Mouse (Mus musculus): ENCODE measurements at regions not wholly inside any gene's neighbourhood (a gene's known extent, or its start where the extent isn't known, plus 50 kb on each side); places are given as distances from the start of the nearest gene placed in this dataset.

GRCm38 (mm10) chr15:72101730-72102129, 1732.6 kb upstream of the Gm6569 start:
- Histone ChIP-seq H3K4me3 (replicated peaks; ENCODE audit: extremely low read depth, low read depth, low read length) (no peak overlapping the region), H3K4me1 (ENCODE audit: control insufficient read depth, insufficient read depth, low read length) (no peaks in the 10 kb centered on the region)
- DNase-seq = no peak
- 78% methylated on average over 1 of the region's 1 CpGs for WGBS
- TF ChIP-seq POLR2A (IDR thresholded peaks at IDR 0.05; ENCODE audit: borderline replicate concordance, extremely low read depth, low read depth, low read length) (no peak), CTCF (IDR thresholded peaks at IDR 0.05; ENCODE audit: insufficient read depth, low read length) (no peak)

- H3K4me1 ChIP-seq (ENCODE audit: control insufficient read depth, insufficient read depth, low read length) = no peaks in the 10 kb centered on the region
- no peak overlapping the region for H3K4me3 ChIP-seq (replicated peaks; ENCODE audit: extremely low read depth, low read depth, low read length)
- TF ChIP-seq CTCF (IDR thresholded peaks at IDR 0.05; ENCODE audit: insufficient read depth, low read length) (no peak), POLR2A (IDR thresholded peaks at IDR 0.05; ENCODE audit: borderline replicate concordance, extremely low read depth, low read depth, low read length) (no peak)
- no peak for DNase-seq
- WGBS = 58% methylated on average over 4 of the region's 4 CpGs
These were observed 1728.4 kb upstream of the Gm6569 start for GRCm38 (mm10) chr15:72105830-72106413.

GRCm38 (mm10) chr15:72110520-72110919, 1723.8 kb upstream of the Gm6569 start:
- DNase-seq = no peak
- Histone ChIP-seq H3K4me3 (replicated peaks; ENCODE audit: extremely low read depth, low read depth, low read length) (no peak overlapping the region), H3K4me1 (ENCODE audit: control insufficient read depth, insufficient read depth, low read length) (no peaks in the 10 kb centered on the region)
- TF ChIP-seq CTCF (IDR thresholded peaks at IDR 0.05; ENCODE audit: insufficient read depth, low read length) (no peak), POLR2A (IDR thresholded peaks at IDR 0.05; ENCODE audit: borderline replicate concordance, extremely low read depth, low read depth, low read length) (no peak)
- 69% methylated on average over 1 of the region's 1 CpGs for WGBS

GRCm38 (mm10) chr15:72116772-72117171, 1717.6 kb upstream of the Gm6569 start:
- TF ChIP-seq POLR2A (IDR thresholded peaks at IDR 0.05; ENCODE audit: borderline replicate concordance, extremely low read depth, low read depth, low read length) (no peak), CTCF (IDR thresholded peaks at IDR 0.05; ENCODE audit: insufficient read depth, low read length) (no peak)
- 70% methylated on average over 4 of the region's 4 CpGs for WGBS
- DNase-seq = no peak
- Histone ChIP-seq H3K4me1 (ENCODE audit: control insufficient read depth, insufficient read depth, low read length) (no peaks in the 10 kb centered on the region), H3K4me3 (replicated peaks; ENCODE audit: extremely low read depth, low read depth, low read length) (no peak overlapping the region)

GRCm38 (mm10) chr15:72134226-72134625, 1700.1 kb upstream of the Gm6569 start:
- WGBS = 65% methylated on average over 8 of the region's 8 CpGs
- H3K4me3 ChIP-seq (replicated peaks; ENCODE audit: extremely low read depth, low read depth, low read length) = no peak overlapping the region
- TF ChIP-seq CTCF (IDR thresholded peaks at IDR 0.05; ENCODE audit: insufficient read depth, low read length) (no peak), POLR2A (IDR thresholded peaks at IDR 0.05; ENCODE audit: borderline replicate concordance, extremely low read depth, low read depth, low read length) (no peak)
- DNase-seq = no peak
- H3K4me1 ChIP-seq (ENCODE audit: control insufficient read depth, insufficient read depth, low read length) = no peaks in the 10 kb centered on the region

GRCm38 (mm10) chr15:72135992-72136617, 1698.3 kb upstream of the Gm6569 start:
- no peak for DNase-seq
- 81% methylated on average over 4 of the region's 4 CpGs for WGBS
- Histone ChIP-seq H3K4me3 (replicated peaks; ENCODE audit: extremely low read depth, low read depth, low read length) (no peak overlapping the region), H3K4me1 (ENCODE audit: control insufficient read depth, insufficient read depth, low read length) (no peaks in the 10 kb centered on the region)
- TF ChIP-seq POLR2A (IDR thresholded peaks at IDR 0.05; ENCODE audit: borderline replicate concordance, extremely low read depth, low read depth, low read length) = no peak
- TF ChIP-seq CTCF (IDR thresholded peaks at IDR 0.05; ENCODE audit: insufficient read depth, low read length) = no peak

GRCm38 (mm10) chr15:72140122-72140521, 1694.2 kb upstream of the Gm6569 start:
- WGBS = 61% methylated on average over 2 of the region's 2 CpGs

GRCm38 (mm10) chr15:72150581-72150980, 1683.8 kb upstream of the Gm6569 start:
- H3K4me1 ChIP-seq (ENCODE audit: control insufficient read depth, insufficient read depth, low read length) = no peaks in the 10 kb centered on the region
- TF ChIP-seq CTCF (IDR thresholded peaks at IDR 0.05; ENCODE audit: insufficient read depth, low read length) (no peak), POLR2A (IDR thresholded peaks at IDR 0.05; ENCODE audit: borderline replicate concordance, extremely low read depth, low read depth, low read length) (no peak)
- no peak overlapping the region for H3K4me3 ChIP-seq (replicated peaks; ENCODE audit: extremely low read depth, low read depth, low read length)
- WGBS = 78% methylated on average over 6 of the region's 6 CpGs
- no peak for DNase-seq

More at GRCm38 (mm10) chr15:72140122-72140521, 1694.2 kb upstream of the Gm6569 start:
- Histone ChIP-seq H3K4me3 (replicated peaks; ENCODE audit: extremely low read depth, low read depth, low read length) (no peak overlapping the region), H3K4me1 (ENCODE audit: control insufficient read depth, insufficient read depth, low read length) (no peaks in the 10 kb centered on the region)
- TF ChIP-seq POLR2A (IDR thresholded peaks at IDR 0.05; ENCODE audit: borderline replicate concordance, extremely low read depth, low read depth, low read length) (no peak), CTCF (IDR thresholded peaks at IDR 0.05; ENCODE audit: insufficient read depth, low read length) (no peak)
- DNase-seq = no peak

GRCm38 (mm10) chr15:72158505-72158904, 1675.9 kb upstream of the Gm6569 start:
- WGBS = 56% methylated on average over 3 of the region's 3 CpGs
- no peaks in the 10 kb centered on the region for H3K4me1 ChIP-seq (ENCODE audit: control insufficient read depth, insufficient read depth, low read length)
- TF ChIP-seq POLR2A (IDR thresholded peaks at IDR 0.05; ENCODE audit: borderline replicate concordance, extremely low read depth, low read depth, low read length) = no peak
- no peak for TF ChIP-seq CTCF (IDR thresholded peaks at IDR 0.05; ENCODE audit: insufficient read depth, low read length)
- H3K4me3 ChIP-seq (replicated peaks; ENCODE audit: extremely low read depth, low read depth, low read length) = no peak overlapping the region
- no peak for DNase-seq

- no peak for TF ChIP-seq CTCF (IDR thresholded peaks at IDR 0.05; ENCODE audit: insufficient read depth, low read length)
- no peak for TF ChIP-seq POLR2A (IDR thresholded peaks at IDR 0.05; ENCODE audit: borderline replicate concordance, extremely low read depth, low read depth, low read length)
- no peak for DNase-seq
- 25% methylated on average over 3 of the region's 3 CpGs for WGBS
These were observed 1633.5 kb upstream of the Gm6569 start for GRCm38 (mm10) chr15:72200861-72201260.

More at GRCm38 (mm10) chr15:72200861-72201260, 1633.5 kb upstream of the Gm6569 start:
- Histone ChIP-seq H3K4me3 (replicated peaks; ENCODE audit: extremely low read depth, low read depth, low read length) (no peak overlapping the region), H3K4me1 (ENCODE audit: control insufficient read depth, insufficient read depth, low read length) (no peaks in the 10 kb centered on the region)

Data from lung, adult 2 months (tissue).